Mouse (Mus musculus) heart, postnatal 0 days (tissue): ENCODE measurements around the gene Sh2b2.

Source experiments
- CTCF ChIP-seq: IDR thresholded peaks from 2 replicates; pipeline ENCODE4 v1.5.1; 2016; ENCODE audit warnings: antibody characterized with exemption, control low read depth, low read depth
- EP300 ChIP-seq: IDR thresholded peaks from 2 replicates; pipeline ENCODE4 v1.6.1; 2016; ENCODE audit warnings: antibody characterized with exemption, low read depth

DNA sequence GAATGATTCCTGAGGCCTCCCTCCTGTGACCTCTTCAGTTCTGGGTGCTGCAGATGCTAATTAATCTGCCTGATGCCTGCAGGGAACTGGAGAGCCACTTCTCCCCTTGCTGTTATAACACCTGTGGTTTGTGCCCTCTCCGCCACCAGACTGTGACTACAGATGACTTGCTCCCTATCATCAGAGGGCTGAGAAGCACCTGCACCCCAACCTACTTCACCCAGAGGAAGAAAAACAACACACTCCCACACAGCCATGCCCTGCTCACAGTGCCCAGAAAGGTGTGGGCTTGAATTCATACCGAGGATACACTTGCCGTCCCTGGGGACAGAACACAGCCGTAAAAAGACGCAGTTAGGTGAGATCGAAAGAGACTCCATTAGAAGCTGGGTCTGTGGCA is 5.2 kb downstream of the Sh2b2 start:
- TF ChIP-seq CTCF (no peak), EP300 (no peak)
